Mouse (Mus musculus): ENCODE results near the gene Gm20721. TPM values are rescaled to one million over a fixed set of nuclear protein-coding genes. Genes with fewer than 3 reads are reported as not detected.

The Gm20721 gene
- total RNA-seq, 2 experiments from 2014 or later, result 0.61 TPM; not detected in 1

DNA sequence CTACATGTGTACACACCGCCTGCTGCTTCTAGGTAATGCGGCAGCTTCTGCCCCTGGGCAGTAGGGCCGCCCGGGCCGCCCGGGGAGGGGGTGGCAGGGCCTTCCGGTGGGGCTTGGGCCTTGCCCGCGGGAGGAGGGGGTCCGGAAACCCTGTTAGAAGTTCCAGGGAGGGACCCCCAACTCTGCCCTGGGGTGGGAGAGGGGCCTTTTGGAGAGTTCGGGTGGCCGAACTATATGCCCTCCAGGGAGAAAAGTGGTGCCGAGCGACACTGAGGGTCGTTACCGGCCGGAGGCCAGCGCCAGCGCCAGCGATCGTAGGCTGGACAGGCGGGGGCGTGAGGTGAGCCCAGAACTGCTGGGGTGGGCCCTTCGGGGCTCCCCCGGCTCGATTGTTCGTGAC lies 46.3 kb downstream of the Gm20721 start:
- ATAC-seq (replicated peaks; ENCODE audit: low FRiP score, poor library complexity, severe bottlenecking), result no peak

DNA sequence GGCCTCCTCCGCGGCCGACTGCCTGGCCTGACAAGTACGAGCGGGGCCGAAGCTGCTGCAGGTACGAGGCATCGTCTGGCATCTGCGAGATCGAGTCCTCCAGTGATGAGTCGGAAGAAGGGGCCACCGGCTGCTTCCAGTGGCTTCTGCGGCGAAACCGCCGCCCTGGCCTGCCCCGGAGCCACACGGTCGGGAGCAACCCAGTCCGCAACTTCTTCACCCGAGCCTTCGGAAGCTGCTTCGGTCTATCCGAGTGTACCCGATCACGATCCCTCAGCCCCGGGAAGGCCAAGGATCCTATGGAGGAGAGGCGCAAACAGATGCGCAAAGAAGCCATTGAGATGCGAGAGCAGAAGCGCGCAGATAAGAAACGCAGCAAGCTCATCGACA lies 46.7 kb downstream of the Gm20721 start:
- no peak for ATAC-seq (replicated peaks; ENCODE audit: low FRiP score, poor library complexity, severe bottlenecking)

DNA sequence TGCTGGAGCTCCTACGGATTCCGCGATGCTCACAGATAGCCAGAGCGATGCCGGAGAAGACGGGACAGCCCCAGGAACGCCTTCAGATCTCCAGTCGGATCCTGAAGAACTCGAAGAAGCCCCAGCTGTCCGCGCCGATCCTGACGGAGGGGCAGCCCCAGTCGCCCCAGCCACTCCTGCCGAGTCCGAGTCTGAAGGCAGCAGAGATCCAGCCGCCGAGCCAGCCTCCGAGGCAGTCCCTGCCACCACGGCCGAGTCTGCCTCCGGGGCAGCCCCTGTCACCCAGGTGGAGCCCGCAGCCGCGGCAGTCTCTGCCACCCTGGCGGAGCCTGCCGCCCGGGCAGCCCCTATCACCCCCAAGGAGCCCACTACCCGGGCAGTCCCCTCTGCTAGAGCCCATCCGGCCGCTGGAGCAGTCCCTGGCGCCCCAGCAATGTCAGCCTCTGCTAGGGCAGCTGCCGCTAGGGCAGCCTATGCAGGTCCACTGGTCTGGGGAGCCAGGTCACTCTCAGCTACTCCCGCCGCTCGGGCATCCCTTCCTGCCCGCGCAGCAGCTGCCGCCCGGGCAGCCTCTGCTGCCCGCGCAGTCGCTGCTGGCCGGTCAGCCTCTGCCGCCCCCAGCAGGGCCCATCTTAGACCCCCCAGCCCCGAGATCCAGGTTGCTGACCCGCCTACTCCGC lies 47.3 kb downstream of the Gm20721 start:
- ATAC-seq (replicated peaks; ENCODE audit: low FRiP score, poor library complexity, severe bottlenecking), result no peak

DNA sequence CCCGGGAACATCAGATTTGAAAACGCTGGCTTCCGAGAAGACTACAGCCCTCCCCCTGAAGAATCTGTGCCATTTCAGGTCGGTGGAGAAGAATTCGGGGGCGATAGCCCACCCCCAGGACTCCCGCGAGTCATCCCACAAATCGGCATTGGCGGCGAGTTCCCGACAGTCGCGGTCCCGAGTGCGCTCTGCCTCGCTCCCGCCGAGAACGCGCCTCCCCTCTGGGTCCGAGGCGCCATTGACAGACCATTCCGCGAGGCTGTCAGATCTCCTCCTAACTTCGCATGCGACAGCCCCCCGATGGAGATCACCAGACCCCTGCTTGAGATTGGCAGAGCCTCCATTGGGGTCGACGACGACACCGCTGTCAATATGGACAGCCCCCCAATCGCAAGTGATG lies 48.0 kb downstream of the Gm20721 start:
- ATAC-seq (replicated peaks; ENCODE audit: low FRiP score, poor library complexity, severe bottlenecking), result no peak

DNA sequence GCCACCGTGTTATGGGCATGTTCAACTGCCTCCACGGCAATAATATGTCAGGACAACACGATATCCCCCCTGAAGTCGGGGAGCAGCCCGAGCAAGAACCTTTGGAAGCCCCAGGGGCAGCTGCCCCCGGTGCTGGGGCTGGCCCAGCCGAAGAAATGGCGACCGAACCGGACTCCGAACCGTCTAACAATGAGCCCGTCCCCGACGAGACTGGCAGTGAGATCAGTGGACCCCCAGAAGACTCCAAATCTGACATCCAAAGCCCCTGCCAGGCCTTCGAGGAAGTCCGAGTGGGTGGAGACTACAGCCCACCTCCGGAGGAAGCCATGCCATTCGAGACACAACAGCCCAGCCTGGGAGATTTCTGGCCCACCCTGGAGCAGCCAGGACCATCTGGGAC lies 48.7 kb downstream of the Gm20721 start:
- ATAC-seq (replicated peaks; ENCODE audit: low FRiP score, poor library complexity, severe bottlenecking), result no peak

DNA sequence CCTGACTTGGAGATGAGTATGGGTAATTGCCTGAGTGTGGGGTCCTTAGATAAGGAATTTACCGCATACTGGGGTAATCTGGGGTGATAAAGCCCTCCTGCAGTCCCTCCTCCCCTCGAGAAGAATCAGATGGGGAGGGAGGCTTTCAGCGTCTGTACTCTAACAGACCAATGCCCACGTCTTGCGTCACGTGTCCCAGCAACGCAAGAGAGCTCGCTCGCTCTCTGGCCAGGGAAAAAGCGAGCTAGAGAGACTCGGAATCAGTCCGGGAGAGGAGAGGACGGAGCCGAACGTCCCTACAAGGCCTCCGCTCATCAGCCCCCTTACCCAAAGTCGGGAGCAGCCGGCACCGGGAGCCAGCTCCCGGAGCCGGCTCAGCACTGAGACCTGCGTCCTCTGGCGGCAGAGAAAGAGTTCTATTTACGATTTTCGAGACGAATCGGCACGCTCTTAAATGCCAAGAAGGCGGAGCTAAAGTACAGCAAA lies 49.4 kb downstream of the Gm20721 start:
- ATAC-seq (replicated peaks; ENCODE audit: low FRiP score, poor library complexity, severe bottlenecking), result peak; percentile 55

DNA sequence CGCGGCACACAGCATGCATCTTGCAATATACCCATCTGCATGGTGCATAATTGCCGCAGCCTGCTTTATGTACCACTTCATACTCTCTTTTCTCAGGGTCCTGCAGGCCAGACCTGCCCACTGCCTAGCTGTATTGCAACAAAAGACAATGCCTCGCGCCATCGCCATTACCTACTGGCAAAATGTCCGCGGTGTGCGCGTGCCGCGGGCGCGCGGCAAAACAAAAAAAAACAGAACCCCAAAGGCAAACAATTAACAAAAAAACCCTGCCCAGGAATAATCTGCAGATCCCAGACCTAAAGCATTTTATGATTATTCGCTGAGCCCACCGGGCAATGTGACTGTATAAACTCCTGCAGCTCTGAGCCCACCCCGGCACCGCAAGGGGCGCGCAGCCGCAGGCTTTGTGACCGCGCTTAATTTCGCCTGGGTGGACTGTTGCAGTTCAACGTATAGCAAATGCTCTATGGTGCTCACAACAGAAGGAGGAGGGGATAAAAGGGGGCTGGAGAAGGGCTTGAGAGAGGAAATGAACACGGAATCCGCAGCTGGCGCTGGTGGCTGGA lies 50.5 kb downstream of the Gm20721 start:
- ATAC-seq (replicated peaks; ENCODE audit: low FRiP score, poor library complexity, severe bottlenecking), result no peak

DNA sequence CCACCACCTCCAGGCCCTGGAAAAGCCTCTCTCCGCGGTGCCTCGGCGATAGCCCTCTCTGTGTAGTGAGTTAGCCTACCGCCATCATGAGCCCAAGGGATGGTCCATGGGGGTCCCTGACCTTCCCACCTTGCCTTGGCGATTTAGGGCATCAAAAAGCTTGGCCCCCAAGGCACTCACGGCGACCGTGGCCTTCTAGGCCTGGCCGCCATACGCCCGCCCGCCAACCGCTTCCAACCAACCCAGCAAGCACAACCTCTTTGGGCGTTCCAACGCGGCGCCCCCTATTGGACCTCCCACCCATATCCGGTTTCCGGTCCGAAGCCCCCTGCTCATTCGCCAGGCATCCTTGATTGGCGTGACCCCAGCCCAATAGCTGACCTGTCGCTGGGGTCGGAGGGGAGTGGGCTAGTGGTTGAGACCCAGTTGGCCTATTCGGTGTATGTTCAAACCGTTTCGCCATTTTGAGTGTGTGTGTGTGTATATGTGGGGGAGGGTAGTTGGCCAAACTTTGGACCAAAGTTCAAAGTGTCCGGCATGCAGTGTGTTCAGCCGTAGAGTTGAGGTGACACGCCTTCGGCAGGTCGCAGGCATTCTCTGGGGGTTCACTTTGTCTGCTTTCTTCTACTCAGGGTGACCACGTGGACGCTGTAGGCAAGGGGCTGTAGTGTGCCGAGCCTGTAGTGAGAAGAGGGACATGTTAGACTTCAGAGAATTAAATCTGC lies 51.2 kb downstream of the Gm20721 start:
- peak; percentile 63 for ATAC-seq (replicated peaks; ENCODE audit: low FRiP score, poor library complexity, severe bottlenecking)

DNA sequence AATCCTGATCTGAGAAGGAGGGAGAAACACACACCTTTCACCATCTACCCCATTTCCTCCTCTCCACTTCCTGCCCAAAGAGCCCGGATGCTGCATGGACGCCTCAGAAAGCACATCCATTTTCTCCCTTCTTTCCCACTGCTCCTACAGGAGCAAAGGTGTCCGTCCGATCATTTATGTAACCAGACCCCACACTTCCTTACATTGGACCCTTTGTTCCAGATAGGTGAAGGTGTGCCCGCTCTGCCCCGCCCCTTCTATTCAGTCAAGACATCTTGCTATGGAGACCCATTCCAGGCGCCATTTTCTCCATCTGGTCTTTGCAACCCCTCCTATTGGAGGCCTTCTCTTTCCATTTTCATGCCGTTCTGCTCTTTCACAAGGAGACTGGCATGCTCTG lies 52.1 kb downstream of the Gm20721 start:
- ATAC-seq (replicated peaks; ENCODE audit: low FRiP score, poor library complexity, severe bottlenecking), result no peak

DNA sequence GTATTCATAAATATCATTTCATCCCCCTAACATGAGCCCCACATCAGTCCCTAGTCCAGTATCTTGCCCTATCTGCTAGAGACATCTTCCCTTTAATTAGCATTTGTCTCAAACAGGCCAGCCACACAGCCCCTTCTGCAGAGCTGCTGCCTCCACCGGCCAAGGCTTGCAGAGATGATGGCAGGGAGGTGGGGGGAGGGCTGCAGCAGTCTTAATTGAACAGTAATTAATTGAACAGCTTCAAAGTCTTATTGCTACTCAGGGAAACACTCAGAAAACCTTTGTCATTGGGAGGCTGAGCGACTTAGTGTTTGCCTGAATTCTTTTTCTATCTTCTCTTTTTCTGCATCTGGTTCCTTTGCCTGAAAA lies 54.9 kb downstream of the Gm20721 start:
- no peak for ATAC-seq (replicated peaks; ENCODE audit: low FRiP score, poor library complexity, severe bottlenecking)

DNA sequence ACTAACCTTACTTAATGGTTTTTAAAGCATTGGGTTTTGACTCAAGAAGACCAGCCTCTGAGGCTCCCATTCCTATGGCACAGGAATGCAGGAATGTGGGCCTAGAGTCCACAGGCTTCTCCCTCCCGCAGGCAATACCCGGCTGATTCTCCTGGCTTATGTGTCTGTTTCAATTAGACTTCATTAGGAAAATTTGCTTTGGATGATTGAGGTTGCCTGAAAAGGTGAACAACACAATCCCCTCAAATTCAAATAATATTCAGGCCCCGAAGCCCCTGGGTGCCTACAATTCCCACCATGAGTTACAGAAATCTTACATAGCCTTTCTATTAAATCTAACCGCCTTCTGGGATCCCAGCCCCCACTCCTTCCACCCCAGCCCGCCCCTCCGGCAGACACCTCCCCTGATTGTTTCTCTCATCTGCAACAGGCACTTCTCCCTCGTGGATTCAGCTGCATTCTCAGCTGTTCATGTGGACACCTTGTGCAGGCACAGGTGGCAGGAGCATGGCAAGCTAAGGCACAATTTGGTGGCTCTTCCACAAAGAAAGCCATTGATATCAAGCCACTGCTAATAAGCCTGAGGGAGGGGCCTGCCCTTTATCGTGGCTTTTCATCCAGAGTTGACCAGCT lies 55.4 kb downstream of the Gm20721 start:
- no peak for ATAC-seq (replicated peaks; ENCODE audit: low FRiP score, poor library complexity, severe bottlenecking)

DNA sequence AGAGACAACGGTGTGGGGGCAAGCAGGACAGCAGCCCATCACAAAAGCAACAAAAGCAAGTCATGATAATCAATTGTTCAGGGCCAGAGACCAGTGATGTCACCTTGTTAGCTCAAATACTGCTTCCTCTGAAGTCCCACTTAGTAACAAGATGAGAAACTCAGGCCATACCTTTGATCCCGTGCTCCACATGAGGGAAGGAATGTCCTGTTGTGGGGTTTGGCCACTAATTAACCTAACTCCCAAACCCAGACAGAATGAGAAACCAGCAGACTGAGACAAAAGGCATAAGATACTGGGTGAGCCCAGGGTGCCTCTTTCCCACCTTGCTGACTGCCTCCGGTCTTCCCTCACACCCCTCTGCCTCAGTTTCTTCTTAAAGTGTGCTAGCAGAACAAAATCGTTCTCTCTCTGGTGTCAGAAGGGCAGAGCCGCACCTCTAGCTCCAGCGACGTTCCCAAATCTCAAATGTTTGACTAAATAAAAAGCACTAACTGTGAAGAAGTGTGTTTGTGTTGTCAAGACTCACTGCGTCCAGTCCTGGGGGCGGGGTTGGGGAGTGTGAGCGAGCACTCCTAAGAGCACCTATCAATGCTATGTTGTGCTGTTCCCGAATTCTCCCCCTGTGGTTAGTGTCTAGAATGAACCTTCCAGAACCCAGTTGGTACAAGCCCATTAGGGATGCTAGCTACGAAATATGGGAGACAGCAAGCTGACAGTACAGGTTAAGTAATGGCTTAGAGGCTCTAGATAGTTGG lies 57.7 kb downstream of the Gm20721 start:
- ATAC-seq (replicated peaks; ENCODE audit: low FRiP score, poor library complexity, severe bottlenecking), result no peak

DNA sequence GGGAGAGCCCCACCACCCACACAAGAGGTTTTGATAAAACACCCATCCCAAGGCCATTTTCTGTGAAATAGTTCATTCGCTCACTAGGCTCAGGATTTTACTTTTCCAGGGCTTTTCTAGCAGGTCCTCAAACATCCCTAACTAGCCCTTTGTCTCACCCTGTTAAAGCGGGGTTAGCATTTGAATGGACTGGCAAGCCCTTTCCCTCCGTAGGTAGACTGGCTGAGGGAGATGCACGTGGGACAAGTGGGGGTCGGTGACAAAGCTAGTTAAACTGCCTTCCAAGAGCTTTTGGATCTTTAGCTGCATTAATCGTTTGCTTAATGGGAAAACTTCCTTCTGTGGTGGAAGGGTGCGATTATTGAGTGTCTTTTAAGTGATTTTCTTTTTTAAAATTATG lies 58.6 kb downstream of the Gm20721 start:
- no peak for ATAC-seq (replicated peaks; ENCODE audit: low FRiP score, poor library complexity, severe bottlenecking)

DNA sequence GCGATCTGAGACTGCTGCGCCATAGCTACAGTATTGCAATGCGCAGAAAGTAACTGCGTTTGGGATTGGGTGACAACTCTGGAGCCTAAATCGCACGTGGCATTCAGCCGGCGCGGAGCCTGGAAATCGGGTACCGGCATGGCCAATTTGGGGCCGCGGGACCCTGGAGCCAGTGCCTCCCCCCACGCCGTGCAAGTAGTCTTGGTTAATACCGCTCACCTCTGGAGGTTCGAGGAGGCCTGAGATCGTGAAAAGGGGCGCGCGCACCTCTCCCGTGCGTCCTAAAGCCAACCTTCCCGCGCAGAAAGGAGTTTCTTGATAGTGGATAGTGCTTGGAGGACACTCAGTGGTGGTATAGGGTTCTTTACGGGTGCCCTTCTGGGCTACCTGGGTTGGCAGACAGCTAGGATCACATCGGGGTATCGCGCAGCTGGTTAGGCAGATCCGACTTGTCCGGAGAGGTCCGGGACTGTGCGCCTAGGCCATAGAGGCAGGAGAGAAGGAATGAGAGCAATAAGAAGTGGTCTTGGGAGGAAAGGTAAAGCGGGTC lies 60.5 kb downstream of the Gm20721 start:
- ATAC-seq (replicated peaks; ENCODE audit: low FRiP score, poor library complexity, severe bottlenecking), result no peak

DNA sequence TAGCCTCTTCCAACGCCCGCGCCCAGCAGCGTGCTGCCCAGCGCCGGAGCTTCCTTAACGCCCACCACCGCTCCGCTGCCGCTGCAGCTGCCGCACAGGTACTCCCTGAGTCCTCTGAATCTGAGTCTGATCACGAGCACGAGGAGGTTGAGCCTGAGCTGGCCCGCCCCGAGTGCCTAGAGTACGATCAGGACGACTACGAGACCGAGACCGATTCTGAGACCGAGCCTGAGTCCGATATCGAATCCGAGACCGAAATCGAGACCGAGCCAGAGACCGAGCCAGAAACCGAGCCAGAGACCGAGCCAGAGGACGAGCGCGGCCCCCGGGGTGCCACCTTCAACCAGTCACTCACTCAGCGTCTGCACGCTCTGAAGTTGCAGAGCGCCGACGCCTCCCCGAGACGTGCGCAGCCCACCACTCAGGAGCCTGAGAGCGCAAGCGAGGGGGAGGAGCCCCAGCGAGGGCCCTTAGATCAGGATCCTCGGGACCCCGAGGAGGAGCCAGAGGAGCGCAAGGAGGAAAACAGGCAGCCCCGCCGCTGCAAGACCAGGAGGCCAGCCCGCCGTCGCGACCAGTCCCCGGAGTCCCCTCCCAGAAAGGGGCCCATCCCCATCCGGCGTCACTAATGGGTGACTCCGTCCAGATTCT lies 61.6 kb downstream of the Gm20721 start:
- no peak for ATAC-seq (replicated peaks; ENCODE audit: low FRiP score, poor library complexity, severe bottlenecking)

DNA sequence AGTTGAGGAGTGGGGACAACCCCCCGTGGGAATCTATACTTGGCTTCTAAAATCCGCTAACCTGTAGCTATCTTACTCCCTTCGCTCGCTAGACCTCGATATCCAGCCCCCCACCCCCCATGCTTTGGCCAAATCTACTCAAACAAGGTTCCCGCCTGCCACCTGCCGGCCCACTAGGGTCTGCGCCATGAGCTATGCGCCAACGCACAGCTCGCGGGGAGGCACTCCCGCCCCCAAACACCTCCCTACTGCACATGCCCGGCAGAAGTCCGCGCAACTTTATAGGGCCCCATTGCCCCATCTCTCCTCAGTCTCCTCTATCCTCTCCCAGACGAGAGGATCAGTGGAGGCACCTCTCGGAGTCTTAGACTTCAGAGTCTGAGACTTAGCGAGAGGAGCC lies 62.5 kb downstream of the Gm20721 start, which contains the start of gene Gnas:
Gene Gnas (plus strand): TSS at position 310 of the 400 bp plus-strand sequence.
- no peak for ATAC-seq (replicated peaks; ENCODE audit: low FRiP score, poor library complexity, severe bottlenecking)

DNA sequence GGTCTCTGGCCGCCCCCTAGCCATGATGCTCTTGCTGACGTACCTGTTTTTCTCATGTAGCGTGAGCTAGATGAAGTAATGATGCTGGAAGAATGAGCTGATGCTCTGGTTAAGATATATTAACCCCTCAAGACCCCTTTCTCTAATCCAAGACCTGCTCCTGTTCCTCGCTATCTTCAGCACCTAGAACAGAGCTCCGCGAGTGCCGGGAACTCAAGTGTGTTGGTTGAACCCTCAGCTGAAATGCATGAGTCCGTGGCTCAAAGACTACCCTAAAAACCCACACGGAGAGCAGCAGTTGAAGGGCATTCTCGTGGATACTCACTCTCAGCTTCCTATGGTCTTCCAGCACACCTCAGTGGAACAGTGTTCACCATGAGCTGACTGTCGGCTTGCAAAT lies 63.2 kb downstream of the Gm20721 start:
- ATAC-seq (replicated peaks; ENCODE audit: low FRiP score, poor library complexity, severe bottlenecking), result no peak
